Mouse (Mus musculus) embryonic facial prominence, embryonic 12.5 days (tissue): ENCODE results near the gene Kmt2b. TPM values are rescaled to one million over a fixed set of nuclear protein-coding genes. Genes with fewer than 3 reads are reported as not detected.
A peak's percentile ranks its signal among the peaks of the same experiment; 100 is the strongest.

Experiments used
- ATAC-seq: fragments of 200-750 bp; cut with Nextera tagmentation; 2 replicates; pipeline ENCODE4 v1.8.0; 2017; ENCODE audit not compliant: insufficient number of reproducible peaks, insufficient read depth, low FRiP score, low TSS enrichment
- H3K27ac ChIP-seq: fragments of 300-500 bp; sonication (generic); 2 replicates; pipeline ENCODE4 v1.5.1; 2016; ENCODE audit warnings: mild to moderate bottlenecking
- H3K27me3 ChIP-seq: fragments of 300-500 bp; sonication (generic); 2 replicates; pipeline ENCODE4 v1.6.1; 2016; ENCODE audit warnings: mild to moderate bottlenecking, moderate library complexity
- H3K36me3 ChIP-seq: fragments of 300-500 bp; sonication (generic); 2 replicates; pipeline ENCODE4 v1.6.1; 2016; ENCODE audit warnings: mild to moderate bottlenecking
- H3K4me1 ChIP-seq: fragments of 300-500 bp; sonication (generic); 2 replicates; pipeline ENCODE4 v1.6.1; 2016
- H3K4me2 ChIP-seq: fragments of 300-500 bp; sonication (generic); replicated peaks from 2 replicates; pipeline ENCODE4 v1.6.1; 2016; ENCODE audit warnings: mild to moderate bottlenecking, moderate library complexity
- H3K4me3 ChIP-seq: fragments of 300-500 bp; sonication (generic); 2 replicates; pipeline ENCODE4 v1.5.1; 2016; ENCODE audit warnings: mild to moderate bottlenecking
- H3K9ac ChIP-seq: fragments of 300-500 bp; sonication (generic); 2 replicates; pipeline ENCODE4 v1.6.1; 2016; ENCODE audit warnings: mild to moderate bottlenecking, moderate library complexity
- H3K9me3 ChIP-seq: fragments of 300-500 bp; sonication (generic); 2 replicates; pipeline ENCODE4 v1.6.1; 2016; ENCODE audit warnings: mild to moderate bottlenecking, moderate library complexity
- WGBS: fragments of 180-500 bp; shearing (Covaris S2); methylation state at CpG from one replicate; pipeline ENCODE4 v1.1.7; 2016; 5-methylcytosine and 5-hydroxymethylcytosine counted together
- polyA plus RNA-seq: library from polyadenylated mRNA; unstranded; fragments of >200 nt; fragmentation: Nextera tagmentation; extraction: Ambion mirVana; gene quantifications from 2 replicates; pipeline ENCODE4 v1.2.1, GENCODE M21; 2016

Gene Kmt2b
- polyA plus RNA-seq, 1 experiment from 2014 or later, result 11.6 TPM

DNA sequence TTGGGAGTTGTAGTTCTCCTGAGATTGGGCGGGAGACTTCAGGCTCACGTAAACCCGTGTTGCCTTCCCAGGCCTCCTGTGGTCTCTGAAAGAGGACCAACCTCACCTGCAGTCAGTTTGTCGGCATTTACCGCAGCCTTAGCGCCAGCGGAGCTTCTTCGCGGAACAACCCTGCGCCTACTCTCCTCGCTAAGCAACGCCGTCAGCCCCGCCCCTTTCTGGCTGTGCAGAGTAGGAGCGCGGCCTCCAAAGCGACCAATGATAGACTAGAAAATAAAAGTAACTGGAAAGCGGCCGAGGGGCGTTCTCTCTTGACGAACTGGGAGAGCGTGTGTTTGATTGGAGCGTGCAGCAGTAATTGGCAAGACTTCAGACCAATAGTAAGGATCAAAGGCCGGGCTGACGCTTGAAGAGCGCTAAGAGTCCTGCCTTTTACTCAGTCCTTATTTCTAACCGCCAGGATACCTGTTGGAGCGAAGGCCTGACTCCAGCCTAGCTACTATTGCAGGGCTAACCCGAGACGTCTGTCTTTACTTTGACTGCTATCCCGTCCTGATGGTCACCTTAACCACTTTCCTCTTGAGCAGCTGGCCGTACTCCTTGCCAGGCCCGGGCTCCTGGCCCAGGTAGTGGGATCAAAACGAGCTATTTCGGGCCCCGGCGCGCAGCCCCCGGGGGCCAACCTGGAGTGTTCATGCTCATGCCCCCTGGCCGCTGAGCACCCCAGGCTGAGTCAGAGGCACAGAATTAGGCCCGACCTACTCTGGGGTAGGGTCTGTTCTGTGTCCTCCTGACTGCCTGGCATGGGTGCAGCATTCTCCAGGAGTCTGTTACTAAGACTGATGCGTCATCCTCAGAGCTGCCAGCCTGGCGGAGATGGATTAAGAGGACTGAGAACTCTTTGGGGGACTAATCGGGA, 36.2 kb downstream of the Kmt2b start, which contains the start of the genes Hspb6 and Proser3:
Hspb6 (plus strand) TSS at position 77 of the 919 bp plus-strand sequence.
Proser3 (minus strand) TSS at position 198 of the 919 bp plus-strand sequence.
- peak within 1 kb of the TSS; percentile 97 for H3K27ac ChIP-seq
- ATAC-seq, result peak; percentile 94
- peak within 1 kb of the TSS; percentile 66 for H3K4me3 ChIP-seq
- under 1% methylated on average over 44 of the region's 44 CpGs for WGBS
- H3K4me2 ChIP-seq, result peak within 1 kb of the TSS; percentile 88
- peaks cover 14% of the 10 kb centered on the region for H3K4me1 ChIP-seq
- H3K9ac ChIP-seq, result peak within 1 kb of the TSS; percentile 72
- peaks cover 47% of the 10 kb centered on the region for H3K36me3 ChIP-seq
- no peaks in the 10 kb centered on the region for H3K9me3 ChIP-seq
- H3K27me3 ChIP-seq, result no peaks in the 10 kb centered on the region

DNA sequence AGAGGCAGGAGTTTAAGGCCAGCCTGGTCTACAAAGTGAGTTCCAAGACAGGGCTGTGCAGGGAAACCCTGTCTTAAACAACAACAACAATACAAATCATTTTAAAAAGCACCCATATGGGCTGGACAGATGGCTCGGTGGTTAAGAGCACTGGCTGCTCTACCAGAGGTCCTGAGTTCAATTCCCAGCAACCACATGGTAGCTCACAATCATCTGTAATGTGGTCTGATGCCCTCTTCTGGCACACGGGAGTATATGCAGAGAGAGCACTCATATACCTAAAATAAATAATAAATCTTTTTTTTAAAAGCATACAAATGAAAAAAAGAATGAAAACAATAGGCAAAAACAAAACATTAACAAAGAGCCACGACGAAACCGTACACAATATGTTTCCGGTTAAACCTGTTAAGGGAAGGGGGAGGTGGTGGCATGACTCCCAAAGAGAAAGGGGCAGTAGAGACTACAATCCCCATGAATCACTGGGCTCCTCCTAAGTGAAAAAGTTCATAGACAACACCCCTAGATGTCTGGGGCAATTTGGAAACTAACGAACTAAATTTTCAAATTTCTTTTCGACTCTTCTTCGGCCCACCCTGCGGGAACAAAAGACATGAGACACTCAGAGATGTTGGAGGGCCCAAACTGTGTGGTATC, 37.0 kb downstream of the Kmt2b start:
- H3K36me3 ChIP-seq, result peaks cover 47% of the 10 kb centered on the region
- 3% methylated on average over 10 of the region's 10 CpGs for WGBS

DNA sequence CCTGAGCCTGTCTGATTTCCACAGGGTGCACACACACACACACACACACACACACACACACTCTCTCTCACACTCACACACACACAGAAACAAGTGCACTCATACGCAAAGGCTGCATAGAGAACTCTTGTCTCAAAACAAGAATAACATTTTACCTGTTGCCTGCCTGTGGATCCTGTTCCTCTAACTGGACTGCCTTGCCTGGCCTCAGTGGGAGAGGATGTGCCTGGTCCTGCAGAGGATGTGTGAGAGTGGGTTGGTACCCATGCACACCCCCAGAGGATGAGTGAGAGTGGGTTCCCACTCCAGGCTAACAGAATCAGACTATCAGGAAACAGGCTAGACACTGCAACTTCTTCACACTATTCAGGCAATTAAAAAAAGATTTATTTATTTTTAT, 37.9 kb downstream of the Kmt2b start:
- Histone ChIP-seq H3K4me2 (no peak overlapping the region), H3K9ac (no peak overlapping the region), H3K27me3 (no peaks in the 10 kb centered on the region), H3K27ac (no peak overlapping the region), H3K36me3 (peaks cover 51% of the 10 kb centered on the region), H3K4me3 (no peak overlapping the region), H3K4me1 (peaks cover 14% of the 10 kb centered on the region), H3K9me3 (no peaks in the 10 kb centered on the region)
- ATAC-seq, result no peak
- WGBS, result 100% methylated on average over 1 of the region's 1 CpGs

More for the DNA sequence above, 37.0 kb downstream of the Kmt2b start:
- peak overlapping the region; percentile 97 for H3K27ac ChIP-seq
- H3K4me2 ChIP-seq, result peak overlapping the region; percentile 88
- peaks cover 14% of the 10 kb centered on the region for H3K4me1 ChIP-seq
- H3K9me3 ChIP-seq, result no peaks in the 10 kb centered on the region
- ATAC-seq, result peak; percentile 67
- peak overlapping the region; percentile 65 for H3K9ac ChIP-seq
- H3K4me3 ChIP-seq, result peak overlapping the region; percentile 66
- no peaks in the 10 kb centered on the region for H3K27me3 ChIP-seq

DNA sequence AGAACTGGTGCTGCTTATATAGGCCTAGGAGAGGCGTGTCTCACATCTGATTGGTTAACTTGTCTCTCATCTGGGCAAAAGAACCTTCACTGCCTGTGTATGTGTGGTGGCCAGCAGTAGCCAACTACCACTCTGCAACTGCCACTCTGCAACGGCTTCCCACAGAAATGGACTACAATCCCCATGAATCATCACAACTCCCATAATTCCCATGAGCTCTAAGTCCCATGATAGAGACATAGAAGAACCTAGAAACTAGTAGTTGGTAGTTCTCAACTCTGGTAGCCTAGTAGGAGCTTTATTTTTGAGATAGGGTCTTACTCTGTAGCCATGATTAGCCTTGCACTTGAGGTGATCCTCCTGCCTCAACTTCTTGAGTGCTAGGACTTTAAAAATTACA, 38.6 kb downstream of the Kmt2b start:
- Histone ChIP-seq H3K36me3 (peaks cover 44% of the 10 kb centered on the region), H3K9ac (no peak overlapping the region), H3K27me3 (no peaks in the 10 kb centered on the region), H3K4me2 (no peak overlapping the region), H3K4me1 (peaks cover 14% of the 10 kb centered on the region), H3K4me3 (no peak overlapping the region), H3K27ac (no peak overlapping the region), H3K9me3 (no peaks in the 10 kb centered on the region)
- no peak for ATAC-seq
- 92% methylated on average over 2 of the region's 2 CpGs for WGBS

DNA sequence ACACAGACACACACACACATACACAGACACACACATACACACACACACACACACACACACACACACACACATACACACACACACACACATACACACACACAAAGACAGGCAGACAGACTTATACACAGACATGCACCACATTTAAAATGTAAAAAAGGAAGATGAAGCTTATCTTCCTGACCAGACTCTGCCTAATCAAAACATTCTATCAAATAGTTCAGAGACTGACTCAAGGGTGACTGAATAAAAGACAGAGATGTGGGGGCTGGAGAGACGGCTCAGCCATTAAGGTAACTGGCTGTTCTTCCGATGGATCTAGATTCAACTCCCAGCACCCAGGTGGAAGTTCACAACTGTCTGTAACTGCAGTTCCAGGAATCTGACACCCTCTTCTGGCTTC, 44.2 kb downstream of the Kmt2b start:
- no peaks in the 10 kb centered on the region for H3K4me1 ChIP-seq
- ATAC-seq, result no peak
- no peak overlapping the region; the same call in 1 of the 2 replicates for H3K9ac ChIP-seq
- no peak overlapping the region for H3K4me2 ChIP-seq
- no peaks in the 10 kb centered on the region for H3K9me3 ChIP-seq
- H3K27ac ChIP-seq, result no peak overlapping the region
- peaks cover 69% of the 10 kb centered on the region for H3K36me3 ChIP-seq
- 92% methylated on average over 2 of the region's 2 CpGs for WGBS
- no peaks in the 10 kb centered on the region for H3K27me3 ChIP-seq
- H3K4me3 ChIP-seq, result no peak overlapping the region

DNA sequence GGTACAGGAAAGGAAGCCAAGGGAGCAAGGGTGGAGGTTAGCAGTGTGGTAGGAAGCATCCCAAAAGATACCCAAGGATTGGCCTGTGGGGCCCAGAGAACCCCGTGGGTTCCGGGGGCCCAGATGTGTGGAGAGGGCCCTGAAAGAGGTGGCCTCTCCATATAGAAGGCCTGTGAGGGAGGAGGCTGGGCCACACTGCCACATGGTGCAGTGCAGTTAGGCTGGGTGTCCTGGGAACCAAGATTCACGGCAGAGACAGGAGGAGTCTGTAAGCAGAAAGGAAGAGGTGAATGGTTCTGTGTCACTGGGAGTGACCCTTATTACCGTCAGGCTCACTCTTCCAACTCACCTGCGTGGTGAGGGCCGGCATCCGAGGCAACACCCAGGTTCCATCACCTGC, 48.0 kb downstream of the Kmt2b start:
- 91% methylated on average over 7 of the region's 7 CpGs for WGBS
- H3K27me3 ChIP-seq, result no peaks in the 10 kb centered on the region
- peaks cover 45% of the 10 kb centered on the region for H3K36me3 ChIP-seq
- no peaks in the 10 kb centered on the region for H3K9me3 ChIP-seq
- ATAC-seq, result peak; percentile 54; the same call in 1 of the 2 replicates
- peaks cover under 1% of the 10 kb centered on the region; the same call in 1 of the 2 replicates for H3K4me1 ChIP-seq
- no peak overlapping the region for H3K4me2 ChIP-seq
- H3K4me3 ChIP-seq, result no peak overlapping the region
- H3K27ac ChIP-seq, result no peak overlapping the region
- H3K9ac ChIP-seq, result no peak overlapping the region

DNA sequence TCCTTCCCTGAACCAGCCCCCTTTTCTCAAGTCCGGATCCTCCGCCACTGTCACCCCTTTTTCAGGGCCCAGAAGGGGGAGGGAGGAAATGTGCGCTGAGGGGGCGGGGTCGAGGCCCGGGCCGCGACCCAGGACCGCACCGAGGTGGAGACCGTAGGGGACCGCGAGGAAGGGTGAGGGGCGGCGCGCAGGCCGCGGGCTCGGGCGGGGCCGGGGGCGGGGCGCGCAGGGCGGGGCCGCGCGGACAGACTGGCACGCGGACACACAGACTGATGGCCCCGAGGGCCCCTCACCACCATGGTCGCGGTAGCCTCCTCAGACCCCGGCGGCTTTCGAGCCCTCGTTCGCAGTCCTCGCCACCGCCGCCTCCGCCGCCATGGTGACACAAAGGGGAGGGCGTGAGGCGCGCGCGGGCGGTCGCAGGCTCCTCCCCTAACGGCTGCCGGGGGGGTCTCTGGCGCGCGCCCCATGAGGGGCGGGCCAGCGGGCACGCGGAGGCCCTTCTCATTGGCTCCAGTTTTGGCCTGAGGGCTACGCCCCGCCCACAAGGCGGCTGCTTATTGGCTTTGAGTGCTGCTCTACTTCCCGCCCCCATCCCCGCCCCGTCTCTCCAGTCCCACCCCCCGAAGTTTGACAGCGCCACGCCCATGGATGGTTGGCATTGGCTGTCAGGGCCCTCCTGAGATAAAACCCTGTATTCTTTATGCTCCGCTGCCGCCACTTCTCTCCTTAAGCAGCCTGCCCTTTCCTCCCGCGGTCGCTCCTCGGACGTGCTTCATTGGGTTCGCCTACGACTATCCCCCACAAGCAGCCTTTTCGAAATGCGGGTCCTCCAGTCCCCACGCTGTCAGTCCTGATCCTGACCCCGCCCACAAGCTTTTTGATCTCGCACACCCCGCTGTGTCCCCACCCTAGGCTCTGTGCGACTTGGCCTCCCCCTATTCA, 53.6 kb downstream of the Kmt2b start, which contains the start of gene Arhgap33:
Arhgap33 (minus strand) TSS at position 428 of the 945 bp plus-strand sequence.
- Histone ChIP-seq H3K4me2 (peak within 1 kb of the TSS; percentile 81), H3K27ac (peak within 1 kb of the TSS; percentile 80), H3K27me3 (no peaks in the 10 kb centered on the region; the same call in 1 of the 2 replicates), H3K36me3 (peaks cover 43% of the 10 kb centered on the region), H3K9ac (peak within 1 kb of the TSS; percentile 78), H3K4me3 (peak within 1 kb of the TSS; percentile 70), H3K4me1 (peaks cover 34% of the 10 kb centered on the region), H3K9me3 (no peaks in the 10 kb centered on the region)
- peak; percentile 79 for ATAC-seq
- WGBS, result under 1% methylated on average over 72 of the region's 84 CpGs

DNA sequence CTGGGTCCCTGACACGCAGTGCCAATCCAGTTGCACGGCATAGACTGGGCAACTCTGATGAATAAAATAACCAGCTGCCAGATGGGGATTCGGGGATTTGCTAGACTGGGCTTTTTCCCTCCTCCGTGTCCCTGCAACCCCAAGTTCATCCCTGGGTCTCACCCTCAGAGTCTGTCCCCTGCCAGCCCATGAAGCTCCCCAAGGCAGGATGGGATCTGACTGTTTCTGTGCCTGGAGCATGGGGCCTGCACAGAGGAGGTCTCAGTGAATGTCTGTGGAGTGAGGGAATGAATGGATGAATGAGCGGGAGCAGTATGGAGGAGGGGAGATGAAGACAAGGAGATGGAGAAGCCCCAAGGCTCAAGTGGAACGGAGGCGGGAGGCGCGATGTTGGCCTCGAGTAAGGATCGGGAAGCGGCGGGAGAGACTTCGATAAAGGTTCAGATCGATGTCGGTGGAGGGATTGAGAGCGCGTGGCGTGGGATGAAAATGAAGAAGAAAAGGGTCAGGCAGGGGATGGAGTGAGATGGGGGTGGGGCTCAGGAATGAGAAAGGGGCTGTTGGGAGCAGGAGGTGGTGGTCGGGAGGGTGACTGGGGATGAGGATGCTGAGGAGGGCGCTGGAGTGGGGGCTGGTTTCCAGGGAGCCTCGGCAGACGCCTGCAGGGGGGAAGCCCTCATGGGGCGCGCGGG, 54.4 kb downstream of the Kmt2b start:
- peak; percentile 24 for ATAC-seq
- Histone ChIP-seq H3K27ac (peak overlapping the region; percentile 80), H3K36me3 (peaks cover 43% of the 10 kb centered on the region), H3K4me1 (peaks cover 34% of the 10 kb centered on the region), H3K4me3 (peak overlapping the region; percentile 70), H3K4me2 (peak overlapping the region; percentile 81), H3K9me3 (no peaks in the 10 kb centered on the region), H3K27me3 (no peaks in the 10 kb centered on the region; the same call in 1 of the 2 replicates), H3K9ac (peak overlapping the region; percentile 78)
- WGBS, result 7% methylated on average over 24 of the region's 26 CpGs

DNA sequence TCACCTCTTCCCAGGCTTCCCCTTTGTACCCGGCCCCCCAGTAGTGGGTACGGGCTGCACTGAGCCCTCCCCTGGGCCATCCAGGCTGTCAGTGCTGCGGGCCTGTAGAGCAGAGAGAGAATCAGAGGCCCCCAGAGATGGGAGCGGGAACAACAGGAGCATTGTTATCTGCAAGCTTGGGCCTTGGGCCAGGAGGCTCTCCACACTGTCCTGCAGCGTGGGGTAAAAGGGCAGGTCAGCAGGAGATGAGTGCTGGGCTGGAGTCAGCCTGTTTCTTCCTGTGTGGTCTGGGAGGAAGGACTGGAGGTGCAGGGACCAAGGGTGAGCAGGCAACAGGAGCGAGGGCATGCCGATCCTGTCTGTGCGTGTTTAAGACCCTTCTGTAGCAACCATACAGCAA, 55.6 kb downstream of the Kmt2b start:
- no peaks in the 10 kb centered on the region for H3K9me3 ChIP-seq
- H3K27ac ChIP-seq, result no peak overlapping the region
- H3K9ac ChIP-seq, result peak overlapping the region; percentile 28
- H3K4me1 ChIP-seq, result peaks cover 34% of the 10 kb centered on the region
- H3K36me3 ChIP-seq, result peaks cover 48% of the 10 kb centered on the region
- peak overlapping the region; percentile 81 for H3K4me2 ChIP-seq
- no peak overlapping the region for H3K4me3 ChIP-seq
- WGBS, result 17% methylated on average over 8 of the region's 8 CpGs
- H3K27me3 ChIP-seq, result no peaks in the 10 kb centered on the region; the same call in 1 of the 2 replicates
- ATAC-seq, result no peak

DNA sequence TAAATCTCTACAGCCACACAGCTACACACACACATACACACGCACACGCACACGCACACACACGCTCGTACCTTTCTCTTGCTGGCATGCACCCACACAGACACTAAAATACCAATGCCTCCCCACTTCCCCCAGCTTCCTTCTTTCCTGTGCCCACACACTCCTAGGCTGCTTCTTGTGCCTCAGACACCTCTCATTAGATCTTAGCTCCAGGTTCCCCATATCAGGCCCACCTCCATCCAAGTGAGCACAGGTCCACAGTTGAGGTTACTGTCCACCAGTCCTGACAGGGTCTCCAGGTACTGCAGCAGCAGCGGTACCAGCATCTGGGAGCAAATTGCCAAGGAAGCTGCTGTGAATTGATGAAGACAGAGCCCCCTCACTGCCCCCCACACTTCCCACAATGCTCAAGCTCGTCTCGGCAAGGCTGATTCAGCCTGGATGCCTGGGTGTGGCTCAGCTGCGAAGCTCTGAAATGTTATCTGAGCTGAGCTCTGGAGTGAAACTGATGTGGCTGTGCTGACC, 57.2 kb downstream of the Kmt2b start:
- H3K4me1 ChIP-seq, result peaks cover 41% of the 10 kb centered on the region

More for the DNA sequence above, 57.2 kb downstream of the Kmt2b start:
- H3K9me3 ChIP-seq, result no peaks in the 10 kb centered on the region
- WGBS, result 80% methylated on average over 9 of the region's 9 CpGs
- no peak overlapping the region for H3K4me2 ChIP-seq
- no peaks in the 10 kb centered on the region; the same call in 1 of the 2 replicates for H3K27me3 ChIP-seq
- peak overlapping the region; percentile 27 for H3K9ac ChIP-seq
- peaks cover 63% of the 10 kb centered on the region for H3K36me3 ChIP-seq
- no peak overlapping the region for H3K27ac ChIP-seq
- ATAC-seq, result no peak
- no peak overlapping the region for H3K4me3 ChIP-seq
